Mouse (Mus musculus): ENCODE results near the gene Gm43720.
"Not testable (repeated sequence)": the region's sequence is repeated elsewhere in the genome, so short reads cannot be mapped to it uniquely, and the experiment has no call there.

Gm43720 gene

DNA sequence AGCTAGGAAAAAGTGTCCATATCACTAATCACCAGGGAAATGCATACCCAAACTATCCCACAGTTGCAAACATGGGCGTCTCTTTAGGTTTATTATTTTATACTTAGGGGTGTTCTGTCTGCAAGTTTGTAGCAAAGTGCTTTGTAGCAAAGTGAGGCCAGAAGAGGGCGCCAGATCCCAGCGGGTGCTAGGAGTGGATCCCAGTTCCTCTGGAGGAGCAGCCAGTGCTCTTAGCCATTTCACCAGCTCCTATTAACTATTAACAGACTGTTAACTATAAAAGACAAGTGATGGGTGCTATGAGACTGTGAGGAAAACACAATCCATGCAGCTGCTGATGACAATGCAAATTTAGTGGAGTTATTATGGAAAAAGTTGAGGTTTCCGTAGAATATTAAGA, 57.6 kb downstream of the Gm43720 start:
- DNase-seq (ENCODE audit: extremely low read depth, insufficient read length, low spot score), result peak; percentile 42

DNA sequence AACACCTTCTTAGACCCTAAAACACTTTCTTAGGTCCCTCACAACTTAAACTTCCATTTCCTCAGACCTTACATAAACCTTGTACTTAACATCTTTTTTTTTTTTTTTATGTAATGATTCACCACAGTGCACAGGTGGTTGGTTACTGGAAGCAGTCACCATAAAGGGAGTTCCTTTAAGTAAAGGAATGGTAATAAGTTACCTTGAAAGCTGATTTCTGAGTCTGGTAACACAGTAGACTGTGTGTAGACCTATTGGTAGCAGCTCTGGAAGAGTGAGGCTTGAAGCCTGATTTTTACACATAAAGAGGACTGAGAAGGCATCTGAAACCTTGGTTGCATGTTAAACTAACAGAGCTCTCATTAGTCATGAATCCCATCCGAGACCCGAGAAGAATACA, 59.9 kb downstream of the Gm43720 start:
- DNase-seq (ENCODE audit: extremely low read depth, insufficient read length, low spot score), result no peak

DNA sequence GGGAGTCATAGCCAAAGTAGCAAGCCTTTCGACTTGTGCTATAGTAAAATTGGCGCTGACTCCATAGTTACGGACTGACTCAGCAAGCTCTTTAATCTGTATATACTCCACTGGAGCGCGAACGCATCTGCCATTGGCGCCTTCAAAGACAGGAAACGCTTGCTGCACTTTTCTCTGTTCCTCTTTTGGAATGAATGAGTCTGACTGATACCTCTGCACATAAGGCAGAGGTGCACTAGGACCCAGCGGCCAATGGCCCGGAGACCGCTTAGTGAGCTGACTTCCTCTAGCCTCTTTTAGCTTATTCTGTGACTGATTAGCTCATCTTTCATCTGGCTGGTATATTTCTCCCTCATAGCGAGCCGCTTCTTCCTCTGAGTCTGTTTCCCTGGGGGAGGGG, 63.1 kb downstream of the Gm43720 start:
- not testable (repeated sequence) for DNase-seq (ENCODE audit: extremely low read depth, insufficient read length, low spot score)
